Mouse (Mus musculus): ENCODE measurements around the gene Ext2.

Ext2 gene

GRCm38 (mm10) chr2:93806487-93807201 is 15.7 kb downstream of the Ext2 start:
- no peak for DNase-seq (ENCODE audit: low read depth in 2 of 2, low spot score in 2 of 2)

GRCm38 (mm10) chr2:93805523-93805922 is 16.8 kb downstream of the Ext2 start:
- no peak for DNase-seq (ENCODE audit: low read depth in 2 of 2, low spot score in 2 of 2)

GRCm38 (mm10) chr2:93805066-93805465 is 17.3 kb downstream of the Ext2 start:
- no peak for DNase-seq (ENCODE audit: low read depth in 2 of 2, low spot score in 2 of 2)

- DNase-seq (ENCODE audit: low read depth in 2 of 2, low spot score in 2 of 2), result no peak
Observed at GRCm38 (mm10) chr2:93802947-93803346, 19.4 kb downstream of the Ext2 start.

- DNase-seq (ENCODE audit: low read depth in 2 of 2, low spot score in 2 of 2), result no peak
Observed at GRCm38 (mm10) chr2:93801097-93801496, 21.3 kb downstream of the Ext2 start.

- no peak for DNase-seq (ENCODE audit: low read depth in 2 of 2, low spot score in 2 of 2)
Observed at GRCm38 (mm10) chr2:93797162-93797795, 25.1 kb downstream of the Ext2 start.

- DNase-seq (ENCODE audit: low read depth in 2 of 2, low spot score in 2 of 2), result no peak
Observed at GRCm38 (mm10) chr2:93794375-93794774, 28.0 kb downstream of the Ext2 start.

- DNase-seq (ENCODE audit: low read depth in 2 of 2, low spot score in 2 of 2), result no peak
Observed at GRCm38 (mm10) chr2:93791516-93792499, 30.6 kb downstream of the Ext2 start.

- DNase-seq (ENCODE audit: low read depth in 2 of 2, low spot score in 2 of 2), result no peak
Observed at GRCm38 (mm10) chr2:93790798-93791345, 31.5 kb downstream of the Ext2 start.

GRCm38 (mm10) chr2:93788557-93788956 is 33.8 kb downstream of the Ext2 start:
- no peak for DNase-seq (ENCODE audit: low read depth in 2 of 2, low spot score in 2 of 2)

GRCm38 (mm10) chr2:93786175-93786574 is 36.2 kb downstream of the Ext2 start:
- peak; percentile 16 to 32 for DNase-seq (ENCODE audit: low read depth in 2 of 2, low spot score in 2 of 2)

- no peak for DNase-seq (ENCODE audit: low read depth in 2 of 2, low spot score in 2 of 2)
Observed at GRCm38 (mm10) chr2:93785432-93785798, 37.0 kb downstream of the Ext2 start.

- no peak for DNase-seq (ENCODE audit: low read depth in 2 of 2, low spot score in 2 of 2)
Observed at GRCm38 (mm10) chr2:93784721-93785431, 37.5 kb downstream of the Ext2 start.

- no peak for DNase-seq (ENCODE audit: low read depth in 2 of 2, low spot score in 2 of 2)
Observed at GRCm38 (mm10) chr2:93783926-93784539, 38.3 kb downstream of the Ext2 start.

GRCm38 (mm10) chr2:93782682-93783081 is 39.7 kb downstream of the Ext2 start:
- no peak for DNase-seq (ENCODE audit: low read depth in 2 of 2, low spot score in 2 of 2)

GRCm38 (mm10) chr2:93782156-93782555 is 40.2 kb downstream of the Ext2 start:
- DNase-seq (ENCODE audit: low read depth in 2 of 2, low spot score in 2 of 2), result no peak

- no peak for DNase-seq (ENCODE audit: low read depth in 2 of 2, low spot score in 2 of 2)
Observed at GRCm38 (mm10) chr2:93780528-93780927, 41.8 kb downstream of the Ext2 start.

GRCm38 (mm10) chr2:93779897-93780208 is 42.5 kb downstream of the Ext2 start:
- no peak for DNase-seq (ENCODE audit: low read depth in 2 of 2, low spot score in 2 of 2)

- DNase-seq (ENCODE audit: low read depth in 2 of 2, low spot score in 2 of 2), result no peak
Observed at GRCm38 (mm10) chr2:93779081-93779896, 43.1 kb downstream of the Ext2 start.

- no peak for DNase-seq (ENCODE audit: low read depth in 2 of 2, low spot score in 2 of 2)
Observed at GRCm38 (mm10) chr2:93778616-93779015, 43.8 kb downstream of the Ext2 start.

All from CD8-positive naive resting alpha-beta T cell, adult 2 months (primary cell).